Mouse (Mus musculus): ENCODE data around the gene Sec62. TPM values are rescaled to one million over a fixed set of nuclear protein-coding genes. Genes with fewer than 3 reads are reported as not detected.

The Sec62 gene
- 10.2 and 10.4 TPM in 2 replicates for polyA plus RNA-seq (2012; ENCODE audit: low replicate concordance)

DNA sequence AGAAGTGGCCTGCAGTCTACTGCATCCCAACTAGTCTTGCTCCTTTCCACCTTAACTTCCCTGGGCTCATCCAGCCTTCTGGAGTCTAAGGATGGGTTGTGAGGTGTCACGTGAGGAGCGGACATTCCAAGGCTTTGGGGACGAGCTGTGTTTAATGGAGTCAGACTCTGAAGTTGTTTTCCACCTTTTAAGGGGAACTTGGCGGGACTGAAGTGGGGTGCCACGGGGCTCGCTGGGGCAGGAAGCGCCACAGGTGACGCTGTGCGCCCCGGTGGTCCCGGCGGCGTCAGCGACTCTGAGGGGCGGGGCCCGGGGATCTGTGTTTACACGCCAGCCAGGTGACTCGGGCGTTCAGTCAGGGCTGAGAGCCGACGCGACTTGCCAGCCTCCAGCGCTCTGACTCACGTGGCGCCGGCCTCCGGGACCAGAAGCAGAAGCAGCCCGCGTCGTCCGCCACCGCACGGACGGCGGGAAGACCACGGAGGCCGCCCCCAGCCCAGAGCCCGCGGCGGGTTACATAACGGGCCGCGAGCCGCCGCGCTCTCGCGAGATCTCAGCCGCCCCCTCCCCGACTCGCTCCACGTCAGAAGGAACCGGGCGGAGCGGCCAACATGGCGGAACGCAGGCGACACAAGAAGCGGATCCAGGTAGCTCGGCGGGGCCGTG is at the start of gene Sec62:
Gene Sec62 (plus strand): TSS at position 139 of the 666 bp plus-strand sequence.

DNA sequence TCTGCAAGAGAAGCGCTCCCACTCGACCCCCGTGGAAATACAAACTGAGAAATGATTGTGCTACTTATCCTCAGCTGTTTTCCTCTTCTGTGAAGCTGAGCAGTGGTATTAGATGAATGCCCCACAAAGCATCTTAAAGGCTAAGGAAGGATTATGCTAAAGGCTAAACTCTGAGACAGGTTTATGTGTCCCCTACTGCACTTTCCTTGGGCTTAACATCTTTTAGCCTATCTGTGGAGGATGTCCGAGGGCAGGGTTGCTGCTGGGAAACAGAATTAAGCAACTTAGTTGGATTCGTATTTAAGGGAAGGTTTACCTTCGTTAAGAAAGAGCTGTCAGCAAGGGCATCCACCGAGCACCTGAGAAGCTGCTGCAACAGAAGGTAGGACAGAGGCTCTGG is 46.7 kb upstream of the Sec62 start, which contains the start of gene Samd7:
Gene Samd7 (plus strand): TSS at position 288 of the 400 bp plus-strand sequence.

DNA sequence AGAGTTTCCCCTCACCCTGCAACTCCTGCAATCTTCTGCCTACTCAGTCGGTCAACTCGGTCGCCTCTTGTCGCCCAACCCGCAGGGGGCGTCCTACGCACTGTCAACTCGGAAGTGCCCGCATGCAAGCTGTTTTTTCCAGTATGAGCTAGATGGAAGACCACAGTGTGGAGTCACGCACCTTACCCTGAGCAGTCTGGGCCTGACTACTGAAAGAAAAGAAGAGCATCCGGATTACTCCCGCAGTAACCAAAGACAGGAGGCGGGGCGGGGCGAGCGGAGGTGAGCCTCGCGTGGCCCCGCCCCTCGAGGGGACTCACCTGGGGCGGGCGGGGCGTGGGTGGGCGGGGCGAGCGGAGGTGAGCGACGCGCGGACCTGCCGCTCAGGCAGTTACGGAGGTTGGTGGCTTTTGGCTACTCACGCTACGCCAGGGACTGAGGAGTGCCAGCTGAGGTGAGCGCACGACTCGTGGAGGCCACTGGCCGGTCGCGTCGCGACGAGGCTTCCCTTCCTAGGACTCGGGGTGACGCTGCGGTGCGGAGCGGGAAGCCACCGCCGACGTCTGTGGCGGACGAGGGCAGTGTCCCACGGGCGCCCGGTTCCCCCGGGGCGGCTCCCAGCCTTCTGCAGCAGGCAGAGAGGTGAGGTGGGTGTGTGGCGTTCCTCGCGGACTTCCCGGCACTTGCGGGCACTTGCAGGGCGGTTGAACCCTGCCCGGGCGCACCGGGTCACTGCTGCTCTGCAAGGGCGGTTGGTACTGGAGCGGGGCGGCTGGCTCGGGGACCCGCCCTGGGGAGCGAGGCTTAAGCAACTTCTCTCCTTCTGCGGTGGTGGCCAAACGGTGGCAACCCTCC is 63.2 kb downstream of the Sec62 start, which contains the start of gene Gpr160:
Gene Gpr160 (plus strand): TSS at position 347 of the 855 bp plus-strand sequence.

Other genes with a start within 250 kb of the Sec62 start
- gene Mecom, start 244.9 kb upstream of the Sec62 start, polyA plus RNA-seq (2012; ENCODE audit: low replicate concordance), result 0.06 TPM in 1 of 2 replicates, not detected in the other
- not detected in 2 replicates for gene Actrt3, start 192.9 kb upstream of the Sec62 start, polyA plus RNA-seq (2012; ENCODE audit: low replicate concordance)
- 0.17 and 1.4 TPM in 2 replicates for gene Mynn, start 190.8 kb upstream of the Sec62 start, polyA plus RNA-seq (2012; ENCODE audit: low replicate concordance)
- gene Lrriq4, start 148.4 kb upstream of the Sec62 start, polyA plus RNA-seq (2012; ENCODE audit: low replicate concordance), result not detected in 2 replicates
- not detected in 2 replicates for gene Lrrc34, start 145.0 kb upstream of the Sec62 start, polyA plus RNA-seq (2012; ENCODE audit: low replicate concordance)
- gene Lrrc31, start 93.0 kb upstream of the Sec62 start, polyA plus RNA-seq (2012; ENCODE audit: low replicate concordance), result not detected in 2 replicates
- gene Samd7, start 46.6 kb upstream of the Sec62 start, polyA plus RNA-seq (2012; ENCODE audit: low replicate concordance), result not detected in 2 replicates
- gene Gpr160, start 63.1 kb downstream of the Sec62 start, polyA plus RNA-seq (2012; ENCODE audit: low replicate concordance), result 0.08 TPM in 1 of 2 replicates, not detected in the other
- gene Phc3, start 176.5 kb downstream of the Sec62 start, polyA plus RNA-seq (2012; ENCODE audit: low replicate concordance), result 1.2 and 4.6 TPM in 2 replicates
- 1.0 and 1.3 TPM in 2 replicates for gene Prkci, start 202.9 kb downstream of the Sec62 start, polyA plus RNA-seq (2012; ENCODE audit: low replicate concordance)

All from leukemia stem cell, adult 10-12 weeks (primary cell).